Mouse (Mus musculus) olfactory bulb, adult 2 months (tissue): ENCODE data around the gene Tgif1.
"Not testable (repeated sequence)": the region's sequence is repeated elsewhere in the genome, so short reads cannot be mapped to it uniquely, and the experiment has no call there.

Experiments
- CTCF ChIP-seq: fragments of 200-500 bp; IDR thresholded peaks from 2 replicates; pipeline ENCODE4 v1.5.1; 2012; ENCODE audit warnings: low read depth, mild to moderate bottlenecking, low read length, moderate library complexity; ENCODE audit not compliant: insufficient read depth
- POLR2A ChIP-seq: fragments of 200-500 bp; IDR thresholded peaks from 2 replicates; pipeline ENCODE4 v1.6.1; 2012; ENCODE audit warnings: mild to moderate bottlenecking, low read depth, low read length, moderate library complexity; ENCODE audit not compliant: insufficient read depth

DNA sequence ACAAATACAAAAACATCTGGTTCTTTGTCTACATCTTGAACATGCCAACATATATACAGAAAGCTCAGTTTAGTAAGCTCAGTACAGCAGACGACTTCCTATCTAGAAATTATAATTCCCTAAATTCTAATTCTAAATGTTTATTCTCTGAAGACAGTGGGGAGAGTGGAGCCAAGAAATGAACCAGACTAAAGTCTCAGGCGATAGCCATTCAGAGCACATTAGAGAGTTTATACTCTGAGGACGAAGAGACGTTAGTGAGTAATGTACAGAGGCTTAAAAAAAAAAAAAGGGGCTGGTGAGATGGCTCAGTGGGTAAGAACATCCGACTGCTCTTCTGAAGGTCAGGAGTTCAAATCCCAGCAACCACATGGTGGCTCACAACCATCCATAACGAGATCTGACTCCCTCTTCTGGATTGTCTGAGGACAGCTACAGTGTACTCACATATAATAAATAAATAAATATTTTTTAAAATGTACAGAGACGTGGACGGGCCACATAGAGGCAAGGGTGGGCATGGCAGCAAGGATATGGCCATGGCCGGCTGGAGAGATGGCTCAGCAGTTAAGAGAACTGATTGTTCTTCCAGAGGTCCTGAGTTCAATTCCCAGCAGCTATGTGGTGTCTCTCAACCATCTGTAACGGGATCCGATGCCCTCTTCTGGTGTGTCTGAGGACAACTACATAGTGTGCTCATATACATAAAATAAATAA, 25.7 kb downstream of the Tgif1 start:
- TF ChIP-seq CTCF, POLR2A: not testable (repeated sequence)
